Mouse (Mus musculus): Measurements from ENCODE around the gene Npff.
A peak's percentile ranks its signal among the peaks of the same experiment; 100 is the strongest.

DNA sequence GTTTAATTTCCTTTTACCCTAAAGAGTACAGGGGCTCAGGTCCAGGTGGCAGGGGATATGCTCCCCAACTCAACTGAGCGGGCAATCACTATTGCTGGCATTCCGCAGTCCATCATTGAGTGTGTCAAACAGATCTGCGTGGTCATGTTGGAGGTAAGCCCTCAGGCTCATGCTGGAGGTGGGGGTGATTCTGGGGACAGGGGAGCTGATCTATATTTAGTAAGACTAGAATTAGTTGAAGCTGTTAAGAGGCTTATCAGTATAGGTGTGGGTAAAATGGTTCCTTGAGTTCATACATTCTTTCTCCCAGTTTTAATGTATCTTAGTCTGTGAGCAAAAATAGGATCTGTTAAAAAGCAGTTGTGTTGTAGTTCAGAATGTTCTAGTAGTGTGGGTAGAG, 41.6 kb downstream of the Npff start:
- TF ChIP-seq POLR2A (IDR thresholded peaks at IDR 0.05; ENCODE audit: control insufficient read depth in 1 of 2, insufficient read depth in 1 of 2, low read depth in 1 of 2, low read length in 2 of 2, poor library complexity in 1 of 2) (no peak; a peak in 1 of 4 replicates), GATA1 (IDR thresholded peaks at IDR 0.05; ENCODE audit: low read depth, low read length) (no peak), CTCF (IDR thresholded peaks at IDR 0.05 in 2 of 3, conservative IDR thresholded peaks at IDR 0.05 in 1 of 3; ENCODE audit: control insufficient read depth in 1 of 3, insufficient read depth in 1 of 3, low read depth in 2 of 3, low read length in 3 of 3, poor library complexity in 1 of 3, severe bottlenecking in 1 of 3) (no peak), HCFC1 (IDR thresholded peaks at IDR 0.05; ENCODE audit: low read depth, low read length) (no peak), EP300 (IDR thresholded peaks at IDR 0.05; ENCODE audit: low read depth in 1 of 2, low read length in 2 of 2) (no peak), CHD2 (IDR thresholded peaks at IDR 0.05; ENCODE audit: low read length) (no peak), TCF12 (IDR thresholded peaks at IDR 0.05; ENCODE audit: low read depth, low read length) (no peak), ZMIZ1 (IDR thresholded peaks at IDR 0.05; ENCODE audit: low read depth, low read length) (no peak), MAX (IDR thresholded peaks at IDR 0.05; ENCODE audit: low read length) (no peak), MEF2A (IDR thresholded peaks at IDR 0.05; ENCODE audit: extremely low read depth, insufficient replicate concordance, low read depth, low read length, poor library complexity, severe bottlenecking) (no peak), POLR2AphosphoS2 (IDR thresholded peaks at IDR 0.05; ENCODE audit: low read length) (0 out of 2 replicates have a peak, but pooled peaks have one; percentile 34), E2F4 (IDR thresholded peaks at IDR 0.05; ENCODE audit: borderline replicate concordance, low read depth, low read length) (no peak), RCOR1 (IDR thresholded peaks at IDR 0.05; ENCODE audit: low read depth, low read length) (no peak), MYB (IDR thresholded peaks at IDR 0.05; ENCODE audit: low read depth, low read length) (no peak)

Measured in MEL (cell line).